In the genomic region with DNA sequence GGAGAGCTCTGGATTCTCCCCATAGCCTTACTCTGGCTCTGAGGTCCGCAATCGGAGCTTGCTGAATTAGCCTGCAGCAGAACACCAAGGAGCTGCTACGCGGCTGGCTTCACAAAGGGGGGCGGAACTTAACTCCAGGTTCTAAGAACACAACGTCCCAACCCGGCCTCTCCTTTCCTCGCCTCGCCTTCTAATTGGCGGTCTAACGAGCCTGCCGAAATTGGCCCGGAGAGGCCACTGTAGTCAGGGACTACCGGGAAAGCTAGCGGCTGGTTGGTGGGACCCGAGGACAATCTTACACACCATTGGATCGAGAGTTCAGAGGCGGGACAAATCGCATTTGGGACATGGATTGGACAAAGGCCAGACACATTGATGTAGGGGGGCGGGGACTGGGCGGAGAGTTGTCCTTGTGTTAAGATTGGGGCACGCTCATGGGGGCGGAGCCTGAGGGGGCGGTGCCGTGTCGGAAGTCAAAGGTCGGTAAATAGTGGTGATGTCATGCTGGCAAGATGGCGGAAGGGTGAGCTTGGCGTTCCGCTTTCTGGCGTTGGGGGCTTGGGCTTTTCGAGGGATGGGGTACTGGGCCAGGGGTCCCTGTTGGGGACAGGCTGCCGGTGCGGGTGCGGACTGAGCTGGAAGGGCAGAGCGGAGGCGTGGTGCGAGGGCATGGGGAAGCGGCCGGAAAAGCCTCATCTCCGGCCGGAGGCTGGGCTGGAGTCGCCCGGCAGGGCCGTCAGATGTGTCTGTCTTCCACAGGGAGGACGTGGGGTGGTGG, we compare ENCODE assay signal across 1 mouse cellular context.
TF ChIP-seq lines count a peak whose summit lies in the region.

A gene (plus strand): TSS at position 399 of the 778 bp plus-strand sequence.

TF ChIP-seq in MEL, 35 proteins besides CTCF, POLR2A, EP300 and RAD21 (continued from another document):
- TF ChIP-seq RCOR1 (IDR thresholded peaks at IDR 0.05; ENCODE audit: low read depth, low read length) (no peak), HCFC1 (IDR thresholded peaks at IDR 0.05; ENCODE audit: low read depth, low read length) (peak; percentile 86), POLR2AphosphoS2 (IDR thresholded peaks at IDR 0.05; ENCODE audit: low read length) (no peak), ZC3H11A (IDR thresholded peaks at IDR 0.05; ENCODE audit: low read depth, low read length) (no peak), MXI1 (IDR thresholded peaks at IDR 0.05; ENCODE audit: low read depth, low read length) (peak; percentile 84), TBP (IDR thresholded peaks at IDR 0.05; ENCODE audit: low read depth, low read length) (peak; percentile 16; the same call in 1 of the 2 replicates), MAZ (IDR thresholded peaks at IDR 0.05; ENCODE audit: low read depth, low read length) (no peak; the same call in 1 of the 2 replicates), USF1 (IDR thresholded peaks at IDR 0.05; ENCODE audit: low read depth, low read length) (no peak), E2F4 (IDR thresholded peaks at IDR 0.05; ENCODE audit: borderline replicate concordance, low read depth, low read length) (no peak), UBTF (IDR thresholded peaks at IDR 0.05; ENCODE audit: borderline replicate concordance, insufficient read depth, low read depth, low read length) (no peak), GABPA (IDR thresholded peaks at IDR 0.05; ENCODE audit: low read depth, low read length) (no peak), ZKSCAN1 (IDR thresholded peaks at IDR 0.05; ENCODE audit: low read depth, low read length) (no peak), ZNF384 (IDR thresholded peaks at IDR 0.05; ENCODE audit: low read depth, low read length) (no peak), NRF1 (IDR thresholded peaks at IDR 0.05; ENCODE audit: insufficient read depth, low read depth, low read length, poor library complexity, severe bottlenecking) (no peak), BHLHE40 (IDR thresholded peaks at IDR 0.05; ENCODE audit: borderline replicate concordance, low read depth, low read length) (no peak)
